Mouse (Mus musculus): ENCODE results near the gene Gm10260.

Gm10260 gene

GRCm38 (mm10) chr13:97760532-97760931, at the start of gene Gm10260:
Gene Gm10260, minus strand, starts transcription at chr13:97760632.
- DNase-seq = no peak

- DNase-seq = no peak
Observed at GRCm38 (mm10) chr13:97809828-97810227, 49.4 kb upstream of the Gm10260 start.

- no peak for DNase-seq
Observed at GRCm38 (mm10) chr13:97805907-97806306, 45.5 kb upstream of the Gm10260 start.

GRCm38 (mm10) chr13:97802386-97802785, 42.0 kb upstream of the Gm10260 start:
- DNase-seq = no peak

- no peak for DNase-seq
Observed at GRCm38 (mm10) chr13:97797462-97797861, 37.0 kb upstream of the Gm10260 start.

GRCm38 (mm10) chr13:97794780-97795179, 34.3 kb upstream of the Gm10260 start:
- DNase-seq = no peak

- DNase-seq = no peak
Observed at GRCm38 (mm10) chr13:97793932-97794331, 33.5 kb upstream of the Gm10260 start.

- DNase-seq = no peak
Observed at GRCm38 (mm10) chr13:97791664-97792063, 31.2 kb upstream of the Gm10260 start.

GRCm38 (mm10) chr13:97789782-97790450, 29.5 kb upstream of the Gm10260 start:
- no peak for DNase-seq

- DNase-seq = no peak
Observed at GRCm38 (mm10) chr13:97785167-97785835, 24.9 kb upstream of the Gm10260 start.

GRCm38 (mm10) chr13:97783423-97784143, 23.2 kb upstream of the Gm10260 start:
- DNase-seq = no peak

GRCm38 (mm10) chr13:97782063-97782462, 21.6 kb upstream of the Gm10260 start:
- DNase-seq = no peak

- no peak for DNase-seq
Observed at GRCm38 (mm10) chr13:97781637-97782036, 21.2 kb upstream of the Gm10260 start.

GRCm38 (mm10) chr13:97780556-97780955, 20.1 kb upstream of the Gm10260 start:
- no peak for DNase-seq

- DNase-seq = no peak
Observed at GRCm38 (mm10) chr13:97779657-97780445, 19.4 kb upstream of the Gm10260 start.

- no peak for DNase-seq
Observed at GRCm38 (mm10) chr13:97778698-97779194, 18.3 kb upstream of the Gm10260 start.

- DNase-seq = no peak
Observed at GRCm38 (mm10) chr13:97777667-97778066, 17.2 kb upstream of the Gm10260 start.

GRCm38 (mm10) chr13:97776702-97777101, 16.3 kb upstream of the Gm10260 start:
- no peak for DNase-seq

- no peak for DNase-seq
Observed at GRCm38 (mm10) chr13:97775907-97776306, 15.5 kb upstream of the Gm10260 start.

- no peak for DNase-seq
Observed at GRCm38 (mm10) chr13:97774740-97775425, 14.5 kb upstream of the Gm10260 start.

- no peak for DNase-seq
Observed at GRCm38 (mm10) chr13:97769205-97769604, 8.8 kb upstream of the Gm10260 start.

GRCm38 (mm10) chr13:97768803-97769202, 8.4 kb upstream of the Gm10260 start:
- DNase-seq = no peak
